Mouse (Mus musculus) WW6 (cell line): ENCODE results near the gene Prokr2.

Source experiments
- DNase-seq: peaks from one replicate; pipeline ENCODE4 v3.0.0-alpha.2; 2013; ENCODE audit warnings: low read depth, low spot score

Gene Prokr2

DNA sequence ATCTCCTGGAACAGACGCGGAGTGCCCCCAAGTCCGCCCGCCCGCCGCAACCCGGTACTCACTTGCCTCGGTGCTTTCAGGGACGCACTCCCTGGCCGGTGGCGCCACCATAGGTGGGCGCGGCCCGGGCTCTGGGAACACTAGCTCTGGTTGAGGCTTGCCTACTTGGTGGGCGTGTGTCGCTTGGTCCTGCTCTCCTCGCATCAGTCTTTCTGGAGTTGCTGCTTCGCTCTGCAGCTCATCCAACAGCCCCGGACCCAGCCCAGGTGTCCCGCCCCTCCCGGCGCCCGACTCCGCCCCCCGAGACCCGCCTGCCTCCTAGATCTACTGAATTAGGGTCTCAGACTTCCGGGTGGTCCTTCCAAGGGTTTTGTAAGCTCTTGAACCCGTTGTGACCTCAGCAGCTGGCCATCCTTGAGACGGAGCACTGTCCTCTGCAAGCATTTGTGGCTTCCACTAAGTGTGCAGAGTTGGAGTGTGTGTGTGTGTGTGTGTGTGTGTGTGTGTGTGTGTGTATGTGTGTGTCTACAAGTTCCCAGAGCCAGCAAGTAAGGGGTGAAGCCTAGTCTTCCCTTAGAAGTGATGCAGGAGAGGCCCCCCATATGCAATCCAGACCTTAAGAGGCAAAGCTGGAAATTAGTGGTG is at the start of gene Prokr2:
Prokr2 (minus strand) TSS at position 254 of the 645 bp plus-strand sequence.
- DNase-seq, result peak; percentile 28

DNA sequence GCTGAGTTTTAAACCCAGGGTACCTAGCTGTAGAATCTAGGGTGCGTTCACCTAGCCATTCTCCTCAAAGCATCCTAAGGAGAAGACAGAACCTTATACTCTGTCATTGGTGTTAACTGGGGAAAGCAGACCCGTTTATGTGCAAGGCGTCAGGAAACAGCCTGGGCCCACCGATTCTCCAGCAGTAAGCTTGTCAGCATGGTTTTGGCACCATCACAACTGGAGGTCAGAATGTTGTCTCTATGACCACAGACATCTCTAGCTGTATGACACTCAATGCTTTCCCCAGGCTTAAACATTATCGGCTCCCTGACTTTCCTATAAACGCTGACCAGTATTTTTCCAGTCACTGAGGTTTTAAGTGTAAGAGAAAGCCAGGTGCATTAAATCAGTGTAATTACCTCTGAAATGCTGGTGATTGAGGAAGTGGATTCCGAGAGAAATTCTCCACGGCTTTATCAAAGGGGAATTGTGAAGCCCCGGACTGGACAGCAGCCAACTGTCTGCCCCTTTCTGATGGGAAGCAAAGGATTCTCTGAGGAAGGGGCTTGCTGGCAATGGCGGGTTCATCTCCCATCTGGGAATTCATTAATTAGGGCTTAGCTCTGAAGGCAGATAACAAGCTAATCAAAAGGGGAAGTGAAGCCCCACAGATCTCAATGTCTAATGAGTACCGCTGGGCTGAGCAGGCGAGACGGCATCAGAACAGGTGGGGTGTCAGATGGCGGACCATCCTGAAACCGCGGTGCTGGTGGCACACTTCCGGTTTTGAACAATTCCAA is 42.1 kb upstream of the Prokr2 start:
- no peak for DNase-seq

DNA sequence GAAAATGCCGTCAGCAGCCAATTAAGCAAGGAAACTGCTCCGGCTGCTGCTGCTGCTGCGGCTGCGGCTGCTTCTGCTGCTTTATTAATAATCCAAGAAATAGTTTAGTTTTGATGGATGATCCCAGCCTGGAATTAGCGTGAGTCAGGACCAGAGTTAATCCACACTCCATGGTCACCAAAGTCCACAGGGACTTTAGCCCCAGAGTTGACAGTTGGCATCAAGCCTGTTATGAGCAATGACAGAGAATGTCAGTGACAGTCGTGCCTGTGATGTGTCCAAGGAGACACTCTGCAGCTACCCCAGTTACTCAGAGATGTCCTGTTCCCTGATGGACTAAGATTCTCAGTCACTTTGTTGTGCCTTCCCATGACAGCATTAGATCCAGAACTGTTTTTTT is 40.3 kb upstream of the Prokr2 start:
- no peak for DNase-seq

DNA sequence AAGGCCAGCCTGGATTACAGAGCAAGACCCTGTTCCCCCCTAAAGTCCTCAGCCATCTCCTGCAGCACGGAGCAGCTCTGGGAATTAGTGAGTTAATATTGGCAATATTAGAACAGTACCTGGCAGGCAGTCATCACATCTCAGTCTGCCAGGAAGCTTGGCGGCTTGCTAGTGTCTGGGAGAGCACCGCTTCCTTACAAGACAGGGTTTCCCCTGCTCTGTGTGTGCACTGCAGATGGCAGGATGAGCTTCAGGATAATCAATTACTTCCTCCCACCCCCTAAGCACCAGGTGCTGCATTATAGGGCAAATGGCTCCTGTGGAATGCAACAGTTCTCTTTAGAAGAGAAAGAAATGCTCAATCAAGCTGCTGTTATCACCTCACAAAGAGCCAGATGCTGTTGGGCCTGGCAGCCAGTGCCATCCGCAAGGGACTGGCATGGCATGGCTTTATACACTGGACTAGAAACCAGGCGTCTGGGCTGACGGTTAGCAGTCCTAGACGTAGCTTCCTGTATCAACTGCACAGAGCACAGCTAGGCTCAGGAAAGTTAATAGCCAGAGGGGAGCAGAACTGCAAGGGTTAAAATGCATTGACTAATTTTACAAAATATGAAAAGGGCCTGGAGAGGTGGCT is 38.3 kb upstream of the Prokr2 start:
- no peak for DNase-seq

DNA sequence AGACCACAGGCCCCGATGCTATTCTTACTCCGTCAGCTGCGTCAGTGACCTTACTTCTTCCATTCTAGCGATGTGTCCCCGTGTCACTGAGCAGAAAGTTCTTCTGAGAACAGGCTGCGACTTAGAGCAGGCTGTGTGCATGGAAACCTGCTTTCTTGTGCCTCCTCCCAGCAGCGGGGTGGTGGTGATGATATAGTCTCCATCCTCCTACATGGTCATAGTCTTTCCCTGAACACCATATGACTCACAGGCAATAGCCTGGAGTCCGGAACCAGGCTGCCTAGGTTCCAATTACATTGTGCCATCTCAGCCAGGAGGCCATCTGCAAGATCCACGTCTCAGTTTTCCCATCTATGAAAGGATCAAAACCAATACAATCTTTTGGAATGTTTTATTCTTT is 37.6 kb upstream of the Prokr2 start:
- no peak for DNase-seq

DNA sequence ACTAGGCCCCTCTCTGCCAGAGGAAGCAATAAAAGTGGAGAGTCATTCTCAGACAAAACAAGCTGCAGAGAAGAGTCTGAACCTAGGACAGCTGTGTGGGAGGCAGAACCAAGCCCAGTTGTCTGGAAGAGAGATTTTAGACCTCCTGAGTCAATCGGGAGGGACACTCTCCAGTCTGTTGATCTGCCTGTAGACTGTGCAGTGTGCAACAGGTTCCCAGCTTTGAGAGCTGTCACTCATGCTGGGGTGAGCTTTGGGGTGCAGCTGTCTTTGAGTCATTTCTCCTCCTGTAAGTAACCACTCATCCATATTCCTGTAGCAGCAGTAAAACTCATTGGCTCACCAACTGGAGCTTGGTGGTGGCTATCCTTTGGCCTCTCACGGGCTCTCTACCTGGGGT is 33.2 kb upstream of the Prokr2 start:
- DNase-seq, result no peak

DNA sequence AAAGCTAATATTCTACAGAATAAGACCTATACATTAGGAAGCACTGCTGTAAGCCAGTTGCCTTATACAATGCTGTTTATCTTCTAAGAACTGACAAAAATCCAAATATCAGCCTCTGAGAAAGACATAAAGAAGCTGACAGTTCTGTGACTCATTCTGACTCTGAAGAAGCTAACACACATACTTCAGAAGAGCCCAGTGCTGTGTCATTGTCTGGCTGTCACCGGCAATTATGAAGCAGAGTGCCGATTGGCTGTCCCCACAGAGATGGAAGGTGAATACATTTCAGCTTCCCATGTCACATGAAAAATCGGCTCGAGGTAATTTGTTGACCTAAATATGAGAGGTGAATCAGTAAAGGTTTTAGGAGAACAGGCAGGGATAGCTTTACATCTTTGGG is 24.9 kb upstream of the Prokr2 start:
- DNase-seq, result no peak

DNA sequence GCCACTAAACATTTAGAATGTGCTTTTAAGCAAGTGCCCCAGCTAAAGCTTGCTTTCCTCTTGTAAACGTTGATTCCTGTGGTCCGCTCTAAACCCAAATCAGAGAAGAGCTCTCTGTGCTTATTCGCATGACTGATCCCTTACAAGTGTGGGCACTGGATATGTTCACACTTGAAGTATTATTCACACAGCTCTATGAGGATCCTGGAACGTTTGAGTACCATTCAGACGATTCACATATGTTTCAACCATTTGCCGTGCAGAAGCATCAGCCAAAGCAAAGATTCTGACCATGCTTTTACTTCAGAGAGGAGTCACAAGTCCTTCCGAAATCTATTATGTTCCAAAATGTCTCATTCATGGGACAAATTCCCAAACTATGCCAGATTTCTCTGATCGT is 12.9 kb upstream of the Prokr2 start:
- DNase-seq, result no peak

DNA sequence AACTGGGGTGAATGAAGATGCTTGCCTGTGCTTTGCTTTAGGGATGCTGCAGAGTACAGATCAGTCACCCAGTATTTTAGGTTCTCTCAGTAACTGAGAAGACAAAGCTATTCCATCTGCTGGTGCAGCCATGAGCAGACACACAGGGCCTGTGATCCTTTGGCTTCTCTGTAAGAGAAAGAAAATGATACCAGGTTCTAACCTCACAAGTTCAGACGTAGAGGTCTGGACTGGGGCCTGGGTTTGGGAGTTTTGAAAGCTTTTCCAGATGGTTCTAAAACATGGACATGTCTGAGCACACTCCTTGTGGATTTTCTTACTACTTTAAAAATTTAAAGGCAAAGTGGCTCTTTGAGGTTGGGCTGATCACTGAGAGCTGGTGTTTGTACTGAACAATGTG is 10.5 kb upstream of the Prokr2 start:
- no peak for DNase-seq

DNA sequence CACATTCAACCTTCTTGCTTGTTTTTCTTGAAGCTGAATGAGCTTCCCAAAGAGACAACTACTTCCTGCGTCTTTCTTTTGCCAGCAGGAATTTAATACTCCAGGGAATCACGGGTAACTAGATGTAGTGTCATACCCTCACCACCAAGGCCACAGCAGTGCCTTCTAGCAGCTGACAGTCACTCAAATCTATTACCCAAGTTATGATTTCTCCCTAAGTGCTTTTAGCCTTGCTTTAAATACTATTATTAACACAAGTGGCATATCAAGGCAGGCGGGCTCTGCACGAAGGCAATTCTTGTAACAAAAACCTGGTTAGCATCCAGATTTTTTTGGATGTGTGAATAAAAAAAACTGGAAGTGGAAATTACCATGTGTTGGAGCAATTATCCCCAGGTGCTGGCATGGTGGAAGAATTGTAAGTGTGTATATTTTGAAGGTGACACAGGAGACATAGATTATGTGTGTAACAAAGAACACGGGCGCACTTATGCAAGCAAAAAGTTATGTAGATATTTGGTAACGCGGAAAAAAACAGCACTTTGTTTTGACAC is 5.4 kb upstream of the Prokr2 start:
- DNase-seq, result no peak

DNA sequence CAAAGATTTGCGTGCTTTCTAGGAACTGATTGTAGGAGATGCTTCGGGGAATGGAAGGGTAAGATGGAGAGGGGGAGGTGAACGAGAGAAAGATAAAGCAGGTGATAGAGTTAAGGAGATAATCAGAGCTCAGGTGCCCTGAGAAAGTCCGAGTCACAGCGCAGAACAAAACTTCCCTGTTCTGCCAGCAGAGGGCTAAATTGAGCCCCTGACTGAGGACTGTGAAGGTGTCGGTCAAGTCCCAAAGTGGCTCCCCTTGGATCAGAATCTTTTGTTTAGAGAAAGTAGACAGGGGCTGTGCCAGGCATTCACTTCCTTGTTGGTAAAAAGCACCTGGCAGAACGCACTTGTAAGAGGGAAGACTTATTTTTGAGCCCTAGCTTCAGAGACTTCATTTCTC is 4.3 kb upstream of the Prokr2 start:
- DNase-seq, result peak; percentile 18

DNA sequence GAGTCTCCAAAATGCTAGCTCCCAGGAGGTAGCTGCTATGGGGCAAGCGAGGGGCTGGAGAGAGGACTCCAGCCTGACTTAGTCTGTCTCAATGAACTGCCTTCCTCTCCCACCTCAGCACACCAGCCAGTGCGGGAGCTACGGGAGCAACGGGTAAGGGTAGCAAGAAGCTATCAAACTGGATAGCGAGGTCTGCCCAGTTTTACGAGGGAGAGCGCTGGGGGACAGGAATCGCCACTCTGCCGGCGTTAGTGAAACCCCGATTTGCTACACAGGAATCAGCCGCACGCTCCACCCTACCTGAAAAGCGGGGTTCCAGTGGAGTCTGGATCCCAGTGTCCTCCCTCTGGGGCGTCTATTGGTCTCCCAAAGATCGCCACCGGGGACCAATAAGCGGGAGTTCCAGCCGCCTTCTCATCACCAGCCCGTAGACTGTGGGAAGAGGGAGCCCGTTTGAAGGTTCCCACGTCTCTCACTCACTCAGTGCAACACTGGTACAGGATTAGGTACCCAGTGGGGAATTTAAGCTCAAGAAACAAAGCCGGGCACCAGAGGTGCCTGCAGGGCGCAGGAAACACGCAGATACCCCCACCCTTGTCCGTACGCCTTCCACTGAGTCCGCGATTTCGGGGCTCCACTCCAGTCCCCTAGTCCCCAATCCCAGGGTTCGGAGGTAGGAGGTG is 595 bp downstream of the Prokr2 start:
- DNase-seq, result no peak

DNA sequence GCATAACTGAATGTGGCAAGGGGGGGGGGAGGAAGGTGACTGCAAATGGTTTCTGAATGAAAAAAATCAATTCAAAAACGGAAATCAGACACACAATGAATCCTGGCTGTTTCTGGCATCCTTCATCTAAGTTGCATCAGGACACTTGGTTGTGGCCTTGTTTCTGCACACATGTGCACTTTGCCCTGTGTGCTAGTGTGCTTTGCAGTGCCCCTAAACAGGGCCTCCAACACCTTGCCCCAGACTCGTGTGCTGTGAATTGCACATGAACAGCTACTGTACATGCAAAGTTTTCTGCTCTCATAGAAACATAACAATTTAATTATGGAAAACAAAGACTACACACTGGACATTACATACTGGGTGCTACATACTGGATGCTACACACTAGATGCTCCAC is 2.9 kb downstream of the Prokr2 start:
- no peak for DNase-seq

DNA sequence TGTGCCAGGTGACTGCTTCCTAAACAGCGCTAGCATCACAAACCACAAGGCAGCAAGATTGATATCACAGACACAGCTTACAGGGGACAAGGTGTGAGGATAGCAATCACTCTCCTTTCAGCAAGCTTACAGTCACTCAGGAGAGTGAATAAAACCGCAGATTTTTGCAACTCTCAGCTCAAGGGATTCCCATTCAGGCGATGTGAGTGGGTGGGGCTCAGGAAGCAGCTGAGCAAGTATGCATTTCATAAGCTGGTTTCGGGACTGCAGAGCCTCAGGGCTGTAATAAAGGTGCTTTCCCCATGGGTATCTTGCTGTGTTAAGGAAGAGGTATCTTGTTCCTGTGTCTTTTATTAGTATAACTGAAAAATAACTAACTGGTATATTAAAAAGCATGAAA is 5.6 kb downstream of the Prokr2 start:
- DNase-seq, result no peak

DNA sequence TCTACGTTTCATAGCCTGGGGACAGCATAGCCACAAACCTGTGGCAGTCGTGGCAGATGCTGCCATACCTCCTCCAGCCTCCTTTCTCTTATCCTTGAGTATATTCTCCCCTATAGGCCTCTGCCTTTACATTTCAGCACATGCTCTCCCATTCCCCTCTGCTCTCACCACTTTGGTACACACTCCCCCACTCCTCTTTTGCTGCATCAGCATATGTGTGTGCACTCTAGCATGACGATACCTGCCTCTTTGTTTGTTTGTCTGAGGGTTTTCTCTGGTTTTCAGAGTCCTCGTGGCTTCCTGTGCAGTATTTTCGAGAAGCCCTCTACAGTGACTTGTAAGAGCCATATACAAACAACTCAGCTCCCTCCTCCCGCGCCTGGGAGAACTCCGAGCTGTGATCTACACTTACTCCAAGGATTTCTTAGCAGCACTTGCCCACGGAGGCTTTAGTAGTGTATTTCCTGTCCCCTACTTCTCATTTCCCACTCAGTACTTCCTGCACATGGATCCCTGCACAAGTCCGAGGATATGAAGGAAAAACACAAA is 6.6 kb downstream of the Prokr2 start:
- no peak for DNase-seq

DNA sequence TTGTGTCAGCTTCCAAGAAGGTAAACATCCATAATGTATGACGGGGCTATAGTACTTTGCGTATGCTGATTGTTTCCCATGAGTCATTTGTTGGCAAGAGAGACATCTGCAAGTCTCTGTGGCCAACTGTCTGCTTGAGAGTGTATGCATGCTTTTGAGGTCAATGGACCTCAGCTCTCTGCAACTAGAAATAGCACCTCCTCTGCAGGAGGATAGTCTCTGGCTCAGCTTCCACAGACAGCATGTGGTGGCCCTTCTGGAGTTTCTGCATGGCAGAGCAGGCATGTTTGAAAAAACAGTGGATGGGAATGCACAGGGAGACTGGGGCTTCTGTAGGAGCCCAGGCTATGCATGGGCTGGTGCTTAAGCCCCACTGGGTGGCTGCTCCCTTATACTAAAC is 7.8 kb downstream of the Prokr2 start:
- DNase-seq, result no peak

DNA sequence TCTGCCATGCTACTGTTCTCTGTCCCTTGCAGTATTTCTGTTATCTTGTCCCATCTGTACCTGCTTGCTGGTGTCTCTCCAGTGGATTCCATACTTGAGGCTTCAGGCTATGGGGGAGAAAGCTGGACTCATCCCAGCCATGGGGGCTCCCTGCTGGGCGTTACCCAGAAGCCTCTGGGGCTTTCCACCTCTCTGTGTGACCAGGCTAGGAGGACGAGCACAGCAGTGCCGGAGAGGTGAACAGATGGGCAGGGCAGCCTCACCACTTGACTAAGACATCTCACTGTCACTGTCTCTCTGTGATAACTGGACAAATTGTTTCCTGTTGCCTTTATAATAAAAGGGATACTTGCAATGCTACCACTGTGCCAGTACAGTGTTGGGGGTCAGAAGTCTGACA is 9.5 kb downstream of the Prokr2 start:
- DNase-seq, result no peak

DNA sequence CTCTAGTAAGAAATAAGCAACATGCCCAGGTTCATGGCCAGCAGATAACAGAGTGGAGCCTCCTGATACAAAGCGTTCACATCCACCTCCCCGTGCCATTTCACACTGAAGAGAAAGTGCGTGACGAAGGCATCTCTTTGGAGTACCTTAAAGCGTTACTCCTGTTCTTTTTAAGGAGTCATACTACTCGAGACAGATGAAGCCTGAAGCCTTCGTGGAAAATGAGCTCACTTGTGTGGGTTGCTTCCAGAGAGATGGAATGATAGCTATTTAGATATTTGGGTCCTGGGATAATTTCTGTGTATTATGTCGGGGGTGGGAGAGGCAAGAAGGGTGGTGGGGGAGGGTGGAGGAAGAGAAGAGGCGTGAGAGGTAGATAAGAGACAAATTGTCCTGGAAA is 10.1 kb downstream of the Prokr2 start:
- no peak for DNase-seq

DNA sequence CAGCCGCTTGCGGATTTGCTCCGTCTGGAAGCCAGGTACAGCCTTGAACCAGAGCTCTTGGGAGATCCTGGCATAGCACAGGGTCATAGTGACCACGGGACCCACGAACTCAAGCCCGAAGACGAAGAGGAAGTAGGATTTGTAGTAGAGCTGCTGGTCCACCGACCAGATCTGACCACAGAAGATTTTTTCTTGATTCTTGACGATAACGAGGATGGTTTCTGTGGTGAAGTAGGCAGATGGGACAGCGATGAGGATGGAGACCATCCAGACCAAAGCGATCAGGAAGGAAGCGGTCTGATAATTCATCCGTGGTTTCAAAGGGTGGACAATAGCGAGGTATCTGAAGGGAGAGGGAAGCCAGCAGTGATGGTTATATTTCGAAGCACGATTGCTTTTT is 11.5 kb downstream of the Prokr2 start:
- no peak for DNase-seq

DNA sequence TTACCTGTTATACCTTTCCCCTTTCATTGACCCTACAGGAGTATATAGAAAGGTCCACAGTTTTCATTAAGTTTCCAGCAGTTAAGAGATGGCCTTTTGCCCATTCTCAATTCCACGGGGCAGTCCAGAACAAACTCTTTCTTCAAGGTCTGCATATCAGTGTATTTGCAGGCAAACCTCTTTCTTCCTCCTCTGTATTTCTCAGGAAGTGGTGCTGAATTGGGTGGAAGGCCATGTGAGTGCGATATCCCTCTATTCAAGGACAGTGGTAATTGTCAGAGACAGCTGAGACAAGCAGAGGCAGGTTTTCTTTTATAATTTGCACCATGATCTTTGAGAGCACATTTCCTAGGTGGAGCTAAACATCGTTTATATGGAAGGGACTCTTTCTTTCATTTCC is 16.8 kb downstream of the Prokr2 start:
- no peak for DNase-seq

DNA sequence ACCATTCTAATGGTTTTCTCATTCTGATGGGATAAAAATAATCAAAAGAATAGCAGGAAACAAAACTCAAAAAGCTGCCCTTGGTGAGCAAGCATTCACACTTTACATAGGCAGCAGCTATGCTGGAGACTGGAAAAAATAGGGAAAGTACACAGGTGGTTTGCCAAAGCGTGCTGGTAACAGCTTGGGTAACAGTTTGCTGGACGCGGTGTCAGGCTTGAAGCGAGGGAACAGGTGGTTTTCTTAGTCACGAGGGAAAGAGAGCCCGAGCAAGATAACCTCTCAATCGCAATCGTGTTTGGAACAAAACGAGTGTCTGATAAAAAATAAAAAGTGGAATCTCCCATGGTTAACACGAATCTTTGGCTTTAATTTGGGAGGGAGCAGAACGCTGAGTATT is 41.4 kb downstream of the Prokr2 start:
- DNase-seq, result no peak

DNA sequence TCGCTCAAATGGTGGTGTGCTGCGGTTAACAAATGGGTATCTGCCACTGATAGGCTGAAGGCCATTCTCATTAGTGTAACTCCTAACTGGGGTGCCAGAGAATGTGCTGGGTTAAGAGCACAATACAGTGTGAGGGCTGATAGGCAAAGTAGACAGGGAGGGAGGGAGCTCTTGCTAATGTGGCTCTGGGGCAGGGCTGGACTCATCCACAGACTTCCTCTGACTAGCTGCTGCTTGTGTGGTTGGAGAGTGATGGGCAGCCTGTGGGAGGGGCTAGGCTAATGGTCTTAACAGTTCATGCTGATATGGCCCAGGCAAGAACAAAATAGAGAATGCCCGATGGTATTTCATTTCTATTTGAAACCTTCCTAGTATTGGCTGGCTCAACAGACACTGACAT is 44.0 kb downstream of the Prokr2 start:
- DNase-seq, result no peak
